ENCODE assay signal across 25 mouse cellular contexts in genomic region chr6:128131390-128131789, GRCm38 (mm10). TPM values are rescaled to one million over a fixed set of nuclear protein-coding genes. Genes with fewer than 3 reads are reported as not detected.
DNase-seq lines count a peak whose midpoint lies in the region; ATAC-seq lines count a peak whose summit lies in the region.
"Had no signal": no experiment of that assay in that cellular context is flagged by ENCODE, and none has a peak within 500 bp of the region (broad histone marks: within the 10 kb centered on the region; RNA-seq: fewer than 3 reads in every experiment).

No protein-coding gene starts in this region.

- H3K27me3 ChIP-seq in heart, embryonic 13.5 days (replicated peaks), result no peaks in the 10 kb centered on the region
- H3K27me3 ChIP-seq in midbrain, embryonic 10.5 days (ENCODE audit: low read depth, poor library complexity, severe bottlenecking), result no peaks in the 10 kb centered on the region
- H3K27me3 ChIP-seq in midbrain, embryonic 15.5 days (replicated peaks), result no peaks in the 10 kb centered on the region
- H3K27me3 ChIP-seq: embryonic facial prominence, embryonic 12.5 days; embryonic facial prominence, embryonic 15.5 days; hindbrain, embryonic 15.5 days; Patski had no signal

- peaks cover 12% of the 10 kb centered on the region for H3K36me3 ChIP-seq in heart, embryonic 13.5 days
- no peaks in the 10 kb centered on the region for H3K36me3 ChIP-seq in midbrain, embryonic 10.5 days
- H3K36me3 ChIP-seq in midbrain, embryonic 15.5 days (replicated peaks), result no peaks in the 10 kb centered on the region
- H3K36me3 ChIP-seq: embryonic facial prominence, embryonic 15.5 days; G1E; hindbrain, embryonic 15.5 days had no signal

- ATAC-seq in heart, embryonic 13.5 days (ENCODE audit: extremely low read depth, insufficient number of reproducible peaks, low FRiP score, low TSS enrichment), result no peak
- ATAC-seq in midbrain, embryonic 15.5 days (replicated peaks), result no peak
- ATAC-seq: forebrain, embryonic 14.5 days; forebrain, postnatal 0 days; inflammation-experienced regulatory T-cells, adult 6 months; Patski had no signal

- no peak overlapping the region for H3K4me2 ChIP-seq in heart, embryonic 13.5 days
- no peak overlapping the region for H3K4me2 ChIP-seq in midbrain, embryonic 15.5 days
- H3K4me2 ChIP-seq: embryonic facial prominence, embryonic 12.5 days; embryonic facial prominence, embryonic 15.5 days; hindbrain, embryonic 15.5 days had no signal

- intact Hi-C loops in heart, postnatal 25 days (cut with DNase I), result no loop called here

- peaks cover 86% of the 10 kb centered on the region for H3K4me1 ChIP-seq in heart, embryonic 13.5 days
- peaks cover 67% of the 10 kb centered on the region for H3K4me1 ChIP-seq in midbrain, embryonic 10.5 days
- peaks cover 22% of the 10 kb centered on the region for H3K4me1 ChIP-seq in midbrain, embryonic 15.5 days

- DNase-seq in heart, postnatal 25 days (ENCODE audit: low spot score), result no peak
- peak; percentile 7 for DNase-seq in kidney, adult 9 months
- DNase-seq in kidney, adult 18-20 months, result no peak
- no peak for DNase-seq in midbrain, embryonic 10.5 days (ENCODE audit: low spot score)
- DNase-seq in adrenal gland, postnatal 14 days, result no peak
- DNase-seq: adrenal gland, postnatal 10 days; B cell, adult 2 months; cerebellum, adult 11 months; cerebellum, adult 2 months; cerebellum, adult 9-11 months; cerebellum, postnatal 25 days; forebrain, postnatal 0 days; gastrocnemius, adult 2 months; gastrocnemius, postnatal 14 days; heart, adult 18-20 months; heart, postnatal 36 days had no signal

- no peak overlapping the region for H3K27ac ChIP-seq in heart, embryonic 13.5 days (replicated peaks)
- H3K27ac ChIP-seq in midbrain, embryonic 10.5 days (replicated peaks), result peak overlapping the region; percentile 6; the same call in 1 of the 2 replicates
- H3K27ac ChIP-seq in midbrain, embryonic 15.5 days, result no peak overlapping the region
- H3K27ac ChIP-seq: embryonic facial prominence, embryonic 12.5 days; embryonic facial prominence, embryonic 15.5 days; gastrocnemius, adult 2 months had no signal

- H3K9ac ChIP-seq in heart, embryonic 13.5 days, result peak overlapping the region; percentile 37
- no peak overlapping the region for H3K9ac ChIP-seq in midbrain, embryonic 15.5 days
- H3K9ac ChIP-seq: embryonic facial prominence, embryonic 12.5 days; embryonic facial prominence, embryonic 15.5 days; forebrain, postnatal 0 days; hindbrain, embryonic 15.5 days had no signal

- no peaks in the 10 kb centered on the region for H3K9me3 ChIP-seq in heart, embryonic 13.5 days
- no peaks in the 10 kb centered on the region for H3K9me3 ChIP-seq in midbrain, embryonic 10.5 days (replicated peaks)
- H3K9me3 ChIP-seq in midbrain, embryonic 15.5 days, result no peaks in the 10 kb centered on the region
- H3K9me3 ChIP-seq: embryonic facial prominence, embryonic 12.5 days; embryonic facial prominence, embryonic 15.5 days; hindbrain, embryonic 15.5 days had no signal

- H3K4me3 ChIP-seq in heart, embryonic 13.5 days, result no peak overlapping the region
- no peak overlapping the region for H3K4me3 ChIP-seq in midbrain, embryonic 10.5 days
- no peak overlapping the region for H3K4me3 ChIP-seq in midbrain, embryonic 15.5 days
- H3K4me3 ChIP-seq: embryonic facial prominence, embryonic 12.5 days; embryonic facial prominence, embryonic 15.5 days; gastrocnemius, adult 2 months; hindbrain, embryonic 15.5 days had no signal

- WGBS in heart, embryonic 13.5 days, result 42% methylated on average over 2 of the region's 2 CpGs
- WGBS in midbrain, embryonic 10.5 days, result 47% methylated on average over 2 of the region's 2 CpGs
- 49% methylated on average over 2 of the region's 2 CpGs for WGBS in midbrain, embryonic 15.5 days

RNA-seq across cellular contexts. Expression of gene Tspan9, which starts 12.0 kb away (rescaled TPM):
- polyA plus RNA-seq in heart, embryonic 13.5 days (2015; fragmentation: Nextera tagmentation; extraction: Ambion mirVana), result 127 and 140 TPM in 2 replicates
- total RNA-seq in heart, postnatal 25 days (2021), result 100 to 1,000 TPM; 129 to 132 TPM
- polyA plus RNA-seq in midbrain, embryonic 10.5 days (2016; fragmentation: Nextera tagmentation; extraction: Ambion mirVana), result 48.0 and 52.6 TPM in 2 replicates
- polyA plus RNA-seq in midbrain, embryonic 15.5 days (2015; fragmentation: Nextera tagmentation; extraction: Ambion mirVana), result 33.9 and 42.1 TPM in 2 replicates
- 53.9 and 59.0 TPM in 2 replicates for total RNA-seq in adrenal gland, postnatal 14 days (2021)
- polyA plus RNA-seq: G1E had no signal
